Mouse (Mus musculus) bone marrow, adult 2 months (tissue): ENCODE data around the gene Aes.
A peak's percentile ranks its signal among the peaks of the same experiment; 100 is the strongest.

Source experiments
- CTCF ChIP-seq: fragments of 200-500 bp; IDR thresholded peaks from 2 replicates; pipeline ENCODE4 v1.5.1; 2011; ENCODE audit warnings: low read length, control low read depth; ENCODE audit not compliant: control insufficient read depth, insufficient read depth
- POLR2A ChIP-seq: fragments of 200-500 bp; IDR thresholded peaks from 2 replicates; pipeline ENCODE4 v1.6.1; 2011; ENCODE audit warnings: low read depth, mild to moderate bottlenecking, control low read depth, low read length, borderline replicate concordance; ENCODE audit not compliant: control insufficient read depth

- TF ChIP-seq CTCF (peak; percentile 91), POLR2A (no peak)
Observed at GRCm38 (mm10) chr10:81604968-81605665, 45.8 kb downstream of the Aes start.
